Mouse (Mus musculus) heart, adult 2 months (tissue): Measurements from ENCODE around the gene Ctla4.

Source experiments
- CTCF ChIP-seq: fragments of 200-600 bp; IDR thresholded peaks from 2 replicates; pipeline ENCODE4 v1.8.1; 2022; ENCODE audit warnings: antibody characterized with exemption, mild to moderate bottlenecking, moderate library complexity
- EP300 ChIP-seq: fragments of 200-500 bp; IDR thresholded peaks from 2 replicates; pipeline ENCODE4 v1.6.1; 2011; ENCODE audit warnings: low read depth, low read length, control low read depth; ENCODE audit not compliant: insufficient read depth

DNA sequence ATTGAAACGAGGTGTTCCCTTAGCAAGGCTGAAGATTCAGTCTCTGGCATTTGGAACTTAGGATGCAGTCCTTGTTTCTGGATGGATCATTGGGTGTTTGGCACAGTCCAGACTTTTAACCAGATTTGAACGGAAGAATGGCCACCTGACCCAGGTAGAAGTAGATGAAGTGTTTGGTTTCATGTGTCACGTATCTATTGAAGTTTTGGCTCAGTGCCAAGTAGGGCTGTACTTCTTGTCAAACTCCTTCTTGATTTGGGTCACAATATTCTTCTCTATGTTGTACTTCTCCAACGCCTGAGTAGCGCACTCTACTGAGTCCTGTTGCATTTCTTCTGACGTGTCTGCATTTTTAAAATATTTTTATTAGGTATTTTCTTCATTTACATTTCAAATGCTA, 61.3 kb downstream of the Ctla4 start:
- TF ChIP-seq CTCF (no peak), EP300 (no peak)
